Mouse (Mus musculus): ENCODE measurements around the gene Chac2.
"Not testable (repeated sequence)": the region's sequence is repeated elsewhere in the genome, so short reads cannot be mapped to it uniquely, and the experiment has no call there.

Chac2 gene

DNA sequence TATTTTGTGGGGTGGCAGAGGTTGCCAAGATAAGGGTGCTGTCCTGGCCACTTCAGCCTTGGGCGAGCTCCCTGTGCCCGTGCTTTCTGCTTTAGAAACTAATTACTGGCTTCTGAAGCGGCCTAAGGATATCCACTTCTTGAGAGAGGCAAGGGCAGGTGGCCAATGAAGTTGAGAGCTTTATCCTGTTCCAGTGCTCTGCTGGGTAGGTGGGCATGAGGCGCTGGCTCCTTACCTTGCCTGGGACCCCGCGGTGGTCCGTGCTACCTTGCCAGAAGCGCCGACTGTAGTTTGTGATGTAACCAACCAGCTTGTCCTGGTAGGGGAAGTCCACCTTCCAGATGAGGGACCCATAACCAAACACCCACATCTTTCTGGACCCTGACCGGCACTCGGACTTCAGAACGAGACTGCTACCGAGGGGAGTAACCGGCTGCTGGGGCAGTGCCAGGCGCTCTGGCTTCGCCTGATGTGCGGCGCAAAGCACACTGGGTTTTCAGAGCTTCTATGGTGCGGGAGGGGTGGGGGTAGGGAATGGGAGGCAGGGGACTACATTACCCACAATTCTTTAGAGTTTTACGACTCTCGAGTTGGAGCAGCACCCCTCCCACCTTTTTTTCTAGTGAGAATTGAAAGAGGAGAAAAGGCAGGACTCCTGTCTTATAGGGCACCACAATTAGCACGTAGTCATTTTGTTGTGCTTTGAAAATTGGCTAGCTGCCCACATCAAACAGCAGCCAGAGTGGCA lies at the start of gene Chac2:
Chac2 (minus strand) TSS at position 474 of the 748 bp plus-strand sequence.
- peak; percentile 94 for DNase-seq (ENCODE audit: low read depth, low spot score)

DNA sequence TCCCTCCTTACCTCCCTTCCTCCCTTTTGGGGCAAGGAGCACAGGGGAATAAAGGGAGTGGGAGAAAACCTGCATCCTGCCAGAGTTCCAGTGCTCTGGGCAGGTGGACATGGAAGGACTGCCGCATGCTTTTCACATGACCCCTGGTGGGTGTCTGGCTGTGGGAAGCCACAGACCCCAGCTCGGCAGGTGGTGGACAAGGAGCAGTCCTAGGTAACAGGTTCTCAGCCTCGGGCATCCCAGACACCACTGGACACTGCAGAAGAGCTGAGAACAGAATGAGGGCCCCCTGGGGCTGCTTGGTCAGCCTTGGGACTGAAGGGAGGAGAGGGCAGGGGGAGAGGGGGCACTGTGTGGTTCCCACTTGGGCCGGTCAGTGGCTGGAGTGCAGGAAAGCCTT lies 48.8 kb upstream of the Chac2 start:
- no peak for DNase-seq (ENCODE audit: low read depth, low spot score)

DNA sequence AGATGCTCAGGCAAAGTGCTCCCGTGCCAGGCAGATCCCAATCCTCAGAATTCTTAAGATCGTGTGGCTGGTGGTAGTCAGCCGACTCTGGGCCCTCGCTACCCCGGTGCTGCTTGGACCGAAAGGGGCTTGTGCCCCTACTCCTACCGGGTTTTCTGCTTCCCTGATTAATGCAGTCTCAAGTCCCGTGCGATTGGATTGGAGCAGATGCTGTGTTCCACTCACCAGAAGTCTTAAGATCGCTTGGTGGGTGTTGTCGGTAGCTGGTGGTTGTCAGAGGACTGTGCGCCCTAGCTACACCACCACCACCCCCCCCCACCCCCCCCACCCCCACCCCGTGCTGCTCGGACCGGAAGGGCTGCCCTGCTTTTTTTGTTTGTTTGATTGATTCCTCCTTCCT lies 31.3 kb upstream of the Chac2 start:
- DNase-seq (ENCODE audit: low read depth, low spot score): peak; percentile 66

DNA sequence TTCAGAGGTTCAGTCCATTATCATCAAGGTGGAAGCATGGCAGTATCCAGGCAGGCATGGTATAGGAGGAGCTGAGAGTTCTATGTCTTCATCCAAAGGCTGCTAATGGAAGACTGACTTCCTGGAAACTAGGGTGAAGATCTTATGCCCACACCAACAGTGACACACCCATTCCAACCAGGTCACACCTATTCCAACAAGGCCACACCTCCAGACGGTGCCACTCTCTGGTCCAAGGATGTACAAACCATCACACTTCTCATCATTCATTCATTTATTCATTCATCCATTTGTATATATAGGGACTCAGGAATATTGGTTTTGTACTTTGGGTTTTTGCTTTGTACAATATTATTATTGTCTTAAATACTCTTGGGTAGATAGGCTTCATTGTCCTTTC lies 23.5 kb upstream of the Chac2 start:
- DNase-seq (ENCODE audit: low read depth, low spot score): not testable (repeated sequence)

DNA sequence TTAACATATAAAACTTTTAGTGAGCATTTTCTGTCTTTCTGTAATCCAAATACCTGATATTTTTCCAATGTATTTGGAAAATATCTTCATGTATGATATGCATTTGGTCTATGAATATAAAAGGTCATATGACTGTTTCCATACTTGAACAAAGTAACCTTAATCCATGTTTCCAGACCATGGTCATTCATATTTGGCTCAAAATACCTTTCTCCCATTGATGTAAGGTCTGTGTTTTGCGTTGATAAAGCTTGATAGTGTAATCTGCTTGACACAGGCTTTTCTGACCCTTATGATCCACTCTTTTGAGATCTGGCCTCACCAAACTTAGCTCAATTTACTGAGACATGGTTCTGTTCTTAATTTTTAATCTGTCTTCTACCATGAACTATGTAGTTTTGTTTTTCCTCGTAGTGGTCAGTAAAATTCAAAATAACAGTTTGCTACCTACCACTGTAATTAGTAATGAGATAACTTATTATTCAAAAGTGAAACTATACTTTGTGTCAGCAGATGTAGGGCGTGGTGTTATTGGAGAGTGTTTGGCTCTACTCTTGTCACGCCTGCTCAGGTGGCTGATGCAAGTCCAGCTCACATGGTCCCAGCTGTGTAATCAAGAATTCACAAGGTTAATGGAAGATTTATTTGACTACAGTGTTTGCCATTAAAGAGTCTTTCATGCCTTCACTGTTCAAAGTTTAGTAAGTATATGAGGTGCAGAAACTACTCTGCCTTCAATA lies 15.2 kb upstream of the Chac2 start:
- no peak for DNase-seq (ENCODE audit: low read depth, low spot score)

DNA sequence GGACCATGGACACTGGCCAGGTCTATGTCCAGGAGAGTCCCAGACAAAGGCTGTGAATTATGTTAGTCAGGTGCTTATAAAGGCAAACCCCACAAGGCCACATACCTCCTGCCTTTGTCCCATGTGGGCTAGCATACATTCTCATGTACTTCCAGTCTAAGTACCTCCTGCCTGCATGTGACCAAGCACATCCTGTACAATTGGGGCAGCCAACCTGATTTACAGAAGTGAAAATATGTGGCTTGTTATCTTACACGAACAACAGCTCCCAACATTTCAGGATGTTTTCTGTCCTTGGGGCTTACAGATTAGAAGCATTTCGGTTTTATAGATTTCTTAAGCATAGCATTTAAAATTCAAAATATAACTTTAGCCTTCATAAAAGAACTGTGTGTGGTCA lies 13.9 kb upstream of the Chac2 start:
- no peak for DNase-seq (ENCODE audit: low read depth, low spot score)

DNA sequence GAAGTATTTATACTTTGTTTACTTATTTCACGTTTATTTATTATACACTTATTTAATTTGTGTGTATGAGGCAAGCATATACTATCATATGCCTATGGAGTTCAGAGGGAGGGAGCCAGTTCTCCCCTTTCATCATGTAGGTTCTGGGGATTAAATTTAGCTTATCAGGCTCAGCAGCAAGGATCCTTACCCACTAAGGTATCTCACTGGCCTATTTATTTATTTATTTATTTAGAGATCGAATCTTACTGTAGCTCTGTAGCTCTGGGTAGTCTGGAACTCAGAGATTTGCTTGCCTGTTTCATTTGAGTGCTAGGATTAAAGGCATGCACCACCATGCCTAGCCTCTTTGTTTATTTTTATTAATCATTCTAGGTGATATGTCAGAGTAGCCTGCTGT lies 12.6 kb upstream of the Chac2 start:
- DNase-seq (ENCODE audit: low read depth, low spot score): no peak

DNA sequence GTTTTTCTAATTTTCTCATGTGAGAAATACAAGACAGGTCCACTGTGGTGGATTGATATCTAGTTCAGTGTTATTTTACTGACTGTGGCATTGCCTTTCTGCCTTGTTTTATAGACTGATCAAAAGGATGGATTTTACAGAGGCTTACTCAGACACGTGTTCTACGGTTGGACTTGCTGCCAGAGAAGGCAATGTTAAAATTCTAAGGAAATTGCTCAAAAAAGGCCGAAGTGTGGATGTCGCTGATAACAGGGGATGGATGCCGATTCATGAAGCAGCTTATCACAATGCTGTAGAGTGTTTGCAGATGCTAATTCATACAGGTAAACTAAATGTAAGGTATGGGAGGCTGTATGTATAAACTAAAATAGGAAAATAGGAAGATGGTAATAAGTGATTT lies 12.0 kb upstream of the Chac2 start:
- no peak for DNase-seq (ENCODE audit: low read depth, low spot score)

DNA sequence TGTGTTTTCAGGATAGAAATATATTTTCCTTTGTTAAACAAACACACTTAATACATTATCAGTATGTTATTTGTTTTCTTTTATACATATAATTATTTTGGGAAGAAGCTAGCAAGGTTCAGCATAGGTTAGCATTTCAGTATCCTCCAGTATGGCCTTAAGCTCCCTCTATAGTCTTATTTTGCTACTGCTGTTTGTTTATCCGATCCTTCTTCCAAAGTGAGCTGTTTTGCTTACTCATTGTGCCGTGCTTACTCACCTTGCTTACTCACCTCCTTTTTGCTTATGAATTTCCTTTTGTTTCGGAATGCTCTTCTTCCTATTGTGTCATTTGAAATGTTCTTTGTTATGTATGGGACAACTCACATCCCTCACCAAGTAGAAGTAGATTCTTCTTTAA lies 10.5 kb upstream of the Chac2 start:
- no peak for DNase-seq (ENCODE audit: low read depth, low spot score)

DNA sequence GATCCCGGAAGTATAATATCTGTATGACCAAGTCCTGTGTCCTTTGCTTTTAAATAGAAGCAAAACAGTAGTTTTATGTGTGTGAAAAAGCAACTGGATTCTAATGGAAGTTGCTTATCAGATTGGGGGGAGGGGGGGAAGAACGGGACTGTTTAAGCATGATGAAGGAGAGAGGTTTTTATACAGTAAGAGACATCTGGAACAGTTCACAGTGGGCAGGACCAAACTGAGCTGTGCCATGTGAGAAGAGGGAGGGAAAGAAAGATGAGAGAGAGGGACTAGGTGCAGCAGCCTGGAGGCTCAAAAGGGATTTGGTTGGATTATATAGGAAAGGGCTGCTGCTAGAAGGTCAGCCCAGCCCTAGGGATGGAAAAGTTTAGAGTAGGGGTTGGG lies 471 bp upstream of the Chac2 start:
- DNase-seq (ENCODE audit: low read depth, low spot score): no peak

DNA sequence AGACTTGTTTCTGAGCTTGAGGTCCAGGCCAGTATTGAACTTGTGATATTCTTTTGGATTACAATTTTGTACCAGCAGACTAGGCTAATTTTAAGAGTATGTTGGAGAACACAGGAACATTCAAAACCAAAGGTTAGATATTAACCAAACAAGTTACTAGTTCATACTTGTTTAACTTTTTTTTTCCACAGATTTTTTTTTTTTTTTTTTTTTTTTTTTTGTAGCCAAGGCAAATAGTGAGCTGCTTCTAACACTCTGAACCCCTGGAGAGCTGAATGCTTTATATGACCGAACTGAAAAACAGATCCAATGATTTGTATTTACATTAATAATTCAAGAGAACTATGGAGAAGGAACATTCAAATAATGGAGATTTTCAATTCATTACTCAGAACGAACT lies 913 bp downstream of the Chac2 start:
- DNase-seq (ENCODE audit: low read depth, low spot score): no peak

DNA sequence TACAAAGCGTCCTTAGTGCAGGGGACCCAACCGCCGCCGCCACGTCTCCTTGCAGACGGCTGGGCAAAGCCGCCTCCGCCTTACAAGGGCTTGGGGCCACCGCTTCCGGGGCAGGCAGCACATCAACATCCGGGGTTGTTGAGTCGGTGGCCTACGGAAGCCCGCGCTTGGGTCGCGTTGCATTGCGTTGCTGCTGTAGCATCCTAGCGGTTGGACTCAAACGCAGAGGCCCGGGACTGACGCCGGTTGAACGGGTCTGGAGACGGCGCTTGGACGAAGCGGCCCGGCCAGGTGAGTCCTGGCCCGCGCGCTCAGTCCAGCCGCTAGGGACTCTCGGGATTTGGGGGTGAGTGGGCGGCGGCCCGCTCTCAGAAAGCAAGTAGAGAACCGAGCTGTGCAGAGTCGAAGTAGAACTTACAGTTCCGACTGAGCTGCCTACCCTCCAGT lies 31.8 kb downstream of the Chac2 start, which contains the start of gene Erlec1:
Erlec1 (minus strand) TSS at position 57 of the 447 bp plus-strand sequence.
- peak; percentile 93 for DNase-seq (ENCODE audit: low read depth, low spot score)

DNA sequence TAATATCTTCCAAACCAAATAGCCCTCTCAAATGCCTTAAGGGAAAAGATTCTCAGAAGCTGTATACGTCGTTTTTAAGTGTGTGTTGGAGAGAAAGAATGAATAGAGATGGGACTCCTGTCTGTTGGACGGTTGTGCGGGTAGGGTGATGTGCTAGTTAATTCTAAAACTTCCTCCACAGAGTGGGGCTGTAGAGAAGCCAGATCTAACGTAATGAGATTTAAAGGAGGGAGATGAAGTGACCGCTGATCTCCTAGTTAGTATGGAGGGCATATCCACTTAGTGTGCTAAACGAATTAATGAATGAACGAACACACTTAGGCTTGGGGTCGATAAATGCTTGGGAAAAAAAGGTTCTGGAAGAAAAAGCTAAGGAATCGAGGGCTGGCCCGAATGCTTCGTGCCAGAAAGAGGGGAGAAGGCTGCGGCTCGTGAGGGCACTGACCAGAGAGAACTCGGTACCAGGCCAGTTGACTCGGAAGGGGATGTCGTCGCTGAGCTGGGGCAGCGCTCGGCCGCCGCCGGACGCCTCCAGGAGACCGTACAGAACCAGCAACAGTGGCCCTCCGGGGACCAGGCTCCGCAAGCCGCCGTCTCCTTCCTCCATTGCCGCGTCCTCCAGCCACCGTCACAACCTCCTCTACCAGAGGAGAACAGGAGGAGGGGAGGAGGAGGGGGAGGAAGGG lies 32.5 kb downstream of the Chac2 start:
- DNase-seq (ENCODE audit: low read depth, low spot score): peak; percentile 53

DNA sequence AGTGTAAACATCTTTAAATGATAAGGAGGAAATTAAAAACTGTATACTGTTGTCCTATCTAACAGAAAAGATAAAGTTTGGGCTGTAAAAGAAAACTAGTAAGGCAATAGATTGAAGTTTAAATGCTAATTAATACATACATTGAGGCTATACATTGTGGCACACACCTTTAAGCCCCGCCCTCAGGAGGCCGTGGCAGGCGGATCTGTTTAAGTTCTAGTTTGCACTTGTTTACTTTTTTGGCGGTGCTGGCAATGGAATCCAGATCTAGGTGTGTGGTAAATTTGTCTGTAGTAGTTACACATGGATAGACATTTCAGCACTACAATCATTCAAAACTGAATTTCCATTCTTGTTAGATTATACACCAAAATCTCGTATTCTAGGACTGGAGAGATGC lies 33.3 kb downstream of the Chac2 start:
- DNase-seq (ENCODE audit: low read depth, low spot score): peak; percentile 35

DNA sequence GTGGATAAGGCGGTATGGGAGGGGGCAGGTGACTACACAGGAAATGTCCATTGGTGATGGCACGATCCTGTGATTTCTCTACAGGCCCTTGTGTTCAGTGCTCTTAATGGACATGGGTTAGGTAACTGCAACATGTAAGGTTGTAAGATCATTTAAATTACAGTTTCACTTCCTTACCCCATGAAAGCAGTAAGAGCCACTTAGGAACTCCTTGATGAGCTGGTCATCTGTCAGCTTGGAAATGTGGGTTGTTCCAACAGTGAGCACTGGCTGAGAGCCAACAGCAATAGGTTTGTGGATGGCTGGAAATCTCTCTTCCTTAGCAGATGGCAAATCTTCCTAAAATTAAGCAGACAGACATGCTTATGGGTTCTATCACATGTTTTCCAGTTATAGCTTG lies 42.6 kb downstream of the Chac2 start:
- no peak for DNase-seq (ENCODE audit: low read depth, low spot score)

DNA sequence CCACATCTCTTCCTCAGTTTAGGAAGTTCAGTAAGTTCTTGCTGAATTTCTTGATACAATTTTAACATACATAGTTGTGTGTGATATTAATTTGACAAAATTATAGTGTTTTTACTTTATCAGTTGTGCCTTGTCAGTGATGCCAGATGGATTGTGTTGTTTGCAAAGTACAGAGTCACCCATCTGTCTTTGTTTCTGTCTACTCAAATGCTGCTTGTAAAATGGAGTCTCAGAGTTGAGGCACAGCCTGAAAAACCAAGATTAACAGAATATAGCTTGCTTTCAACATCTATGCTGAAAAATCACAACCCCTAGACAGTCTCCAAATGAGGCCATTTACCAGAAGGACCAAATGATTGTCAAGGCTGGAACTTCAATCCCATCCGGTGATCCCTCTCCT lies 57.7 kb downstream of the Chac2 start:
- no peak for DNase-seq (ENCODE audit: low read depth, low spot score)

DNA sequence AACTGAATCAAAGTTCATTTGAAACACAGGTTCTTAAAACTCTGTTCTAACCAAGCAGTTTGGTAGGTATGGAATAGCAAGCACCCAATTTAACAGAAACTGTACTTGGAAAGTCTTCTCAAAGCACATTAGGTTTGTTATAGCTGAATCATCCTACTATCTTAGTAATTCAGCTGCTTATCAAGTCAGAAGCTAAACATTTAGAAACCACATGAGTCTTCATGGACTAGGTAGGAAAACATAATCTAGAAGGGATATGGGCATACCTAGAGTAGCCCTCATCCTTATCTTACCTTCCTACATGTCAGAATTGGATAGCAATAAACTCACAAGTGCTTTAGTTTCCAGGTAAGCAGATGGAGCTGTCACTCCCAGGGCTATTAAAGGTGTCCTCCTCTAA lies 58.1 kb downstream of the Chac2 start:
- no peak for DNase-seq (ENCODE audit: low read depth, low spot score)
